Mouse (Mus musculus): ENCODE results near the gene Cyp4v3. TPM values are rescaled to one million over a fixed set of nuclear protein-coding genes. Genes with fewer than 3 reads are reported as not detected.

Cyp4v3 gene
- 0.49 and 0.72 TPM in 2 replicates for polyA plus RNA-seq (2015; fragmentation: Nextera tagmentation; extraction: Ambion mirVana)

GRCm38 (mm10) chr8:45332685-45333409, at the start of gene Cyp4v3:
Cyp4v3 (minus strand) TSS chr8:45333216.
- H3K27me3 ChIP-seq, result peaks cover 6% of the 10 kb centered on the region; the same call in 1 of the 2 replicates
- H3K4me3 ChIP-seq, result peak within 1 kb of the TSS; percentile 52
- H3K36me3 ChIP-seq (ENCODE audit: poor library complexity, severe bottlenecking), result no peaks in the 10 kb centered on the region
- peak within 1 kb of the TSS; percentile 68 for H3K9ac ChIP-seq
- H3K27ac ChIP-seq, result no peak within 1 kb of the TSS
- peak within 1 kb of the TSS; percentile 88 for H3K4me2 ChIP-seq
- ATAC-seq, result peak; percentile 86
- H3K4me1 ChIP-seq, result peaks cover 6% of the 10 kb centered on the region
- no peaks in the 10 kb centered on the region for H3K9me3 ChIP-seq (replicated peaks)
- WGBS, result under 1% methylated on average over 44 of the region's 44 CpGs

GRCm38 (mm10) chr8:45381963-45382347, 48.9 kb upstream of the Cyp4v3 start, which contains the start of gene Fam149a:
Fam149a (minus strand) TSS chr8:45382291.
- ATAC-seq, result peak; percentile 64
- Histone ChIP-seq H3K4me2 (peak within 1 kb of the TSS; percentile 91), H3K27me3 (0 out of 2 replicates have a peak, but pooled peaks cover 6% of the 10 kb centered on the region), H3K9me3 (replicated peaks) (no peaks in the 10 kb centered on the region), H3K36me3 (ENCODE audit: poor library complexity, severe bottlenecking) (no peaks in the 10 kb centered on the region), H3K4me1 (peaks cover 19% of the 10 kb centered on the region), H3K4me3 (peak within 1 kb of the TSS; percentile 45), H3K9ac (peak within 1 kb of the TSS; percentile 62), H3K27ac (no peak within 1 kb of the TSS)
- 1% methylated on average over 6 of the region's 6 CpGs for WGBS

GRCm38 (mm10) chr8:45381075-45381962, 48.3 kb upstream of the Cyp4v3 start:
- Histone ChIP-seq H3K4me1 (peaks cover 19% of the 10 kb centered on the region), H3K27ac (no peak overlapping the region), H3K4me2 (peak overlapping the region; percentile 91), H3K9ac (peak overlapping the region; percentile 62), H3K36me3 (ENCODE audit: poor library complexity, severe bottlenecking) (no peaks in the 10 kb centered on the region), H3K27me3 (0 out of 2 replicates have a peak, but pooled peaks cover 6% of the 10 kb centered on the region), H3K9me3 (replicated peaks) (no peaks in the 10 kb centered on the region), H3K4me3 (peak overlapping the region; percentile 45)
- ATAC-seq, result peak; percentile 68
- WGBS, result 2% methylated on average over 38 of the region's 38 CpGs

GRCm38 (mm10) chr8:45380598-45380997, 47.6 kb upstream of the Cyp4v3 start:
- ATAC-seq, result no peak
- Histone ChIP-seq H3K4me3 (no peak overlapping the region; the same call in 1 of the 2 replicates), H3K4me2 (peak overlapping the region; percentile 91), H3K9ac (no peak overlapping the region), H3K9me3 (replicated peaks) (no peaks in the 10 kb centered on the region), H3K27me3 (0 out of 2 replicates have a peak, but pooled peaks cover 6% of the 10 kb centered on the region), H3K36me3 (ENCODE audit: poor library complexity, severe bottlenecking) (no peaks in the 10 kb centered on the region), H3K27ac (no peak overlapping the region), H3K4me1 (peaks cover 19% of the 10 kb centered on the region)
- 11% methylated on average over 4 of the region's 4 CpGs for WGBS

- Histone ChIP-seq H3K27me3 (no peaks in the 10 kb centered on the region), H3K4me1 (no peaks in the 10 kb centered on the region), H3K4me2 (no peak overlapping the region), H3K9me3 (replicated peaks) (no peaks in the 10 kb centered on the region), H3K4me3 (no peak overlapping the region), H3K36me3 (ENCODE audit: poor library complexity, severe bottlenecking) (no peaks in the 10 kb centered on the region), H3K27ac (no peak overlapping the region), H3K9ac (no peak overlapping the region)
- ATAC-seq, result no peak
- WGBS, result 72% methylated on average over 3 of the region's 3 CpGs
These were observed 41.1 kb upstream of the Cyp4v3 start for GRCm38 (mm10) chr8:45374071-45374470.

GRCm38 (mm10) chr8:45367154-45367553, 34.1 kb upstream of the Cyp4v3 start:
- ATAC-seq, result no peak

GRCm38 (mm10) chr8:45363220-45363619, 30.2 kb upstream of the Cyp4v3 start:
- 89% methylated on average over 1 of the region's 1 CpGs for whole genome bisulfite sequencing
- ATAC-seq, result no peak
- H3K27me3 ChIP-seq, result no peaks in the 10 kb centered on the region
- no peak overlapping the region for H3K4me3 ChIP-seq
- no peak overlapping the region for H3K4me2 ChIP-seq
- 0 out of 2 replicates have a peak, but pooled peaks cover under 1% of the 10 kb centered on the region for H3K4me1 ChIP-seq
- H3K9me3 ChIP-seq (replicated peaks), result no peaks in the 10 kb centered on the region
- H3K9ac ChIP-seq, result no peak overlapping the region
- no peaks in the 10 kb centered on the region for H3K36me3 ChIP-seq (ENCODE audit: poor library complexity, severe bottlenecking)
- no peak overlapping the region for H3K27ac ChIP-seq

More at GRCm38 (mm10) chr8:45367154-45367553, 34.1 kb upstream of the Cyp4v3 start:
- Histone ChIP-seq H3K27me3 (no peaks in the 10 kb centered on the region), H3K9ac (no peak overlapping the region), H3K4me2 (no peak overlapping the region), H3K36me3 (ENCODE audit: poor library complexity, severe bottlenecking) (no peaks in the 10 kb centered on the region), H3K27ac (no peak overlapping the region), H3K4me3 (no peak overlapping the region), H3K4me1 (no peaks in the 10 kb centered on the region), H3K9me3 (replicated peaks) (no peaks in the 10 kb centered on the region)
- WGBS, result 96% methylated on average over 1 of the region's 1 CpGs

GRCm38 (mm10) chr8:45362323-45362722, 29.3 kb upstream of the Cyp4v3 start:
- Histone ChIP-seq H3K9me3 (replicated peaks) (no peaks in the 10 kb centered on the region), H3K36me3 (ENCODE audit: poor library complexity, severe bottlenecking) (no peaks in the 10 kb centered on the region), H3K4me3 (no peak overlapping the region), H3K4me1 (peaks cover 5% of the 10 kb centered on the region; the same call in 1 of the 2 replicates), H3K27ac (no peak overlapping the region), H3K9ac (no peak overlapping the region), H3K27me3 (no peaks in the 10 kb centered on the region), H3K4me2 (no peak overlapping the region)
- no peak for ATAC-seq
- 63% methylated on average over 6 of the region's 6 CpGs for WGBS

- no peaks in the 10 kb centered on the region for H3K9me3 ChIP-seq (replicated peaks)
- H3K4me2 ChIP-seq, result peak overlapping the region; percentile 82
- H3K27me3 ChIP-seq, result no peaks in the 10 kb centered on the region
- H3K27ac ChIP-seq, result no peak overlapping the region
- ATAC-seq, result no peak
- no peaks in the 10 kb centered on the region for H3K36me3 ChIP-seq (ENCODE audit: poor library complexity, severe bottlenecking)
- no peak overlapping the region for H3K4me3 ChIP-seq
- WGBS, result 85% methylated on average over 6 of the region's 6 CpGs
- peaks cover 5% of the 10 kb centered on the region; the same call in 1 of the 2 replicates for H3K4me1 ChIP-seq
- H3K9ac ChIP-seq, result peak overlapping the region; percentile 85
These were observed 26.1 kb upstream of the Cyp4v3 start for GRCm38 (mm10) chr8:45359091-45359605.

- Histone ChIP-seq H3K27ac (no peak overlapping the region), H3K9ac (peak overlapping the region; percentile 85), H3K4me3 (peak overlapping the region; percentile 65), H3K36me3 (ENCODE audit: poor library complexity, severe bottlenecking) (no peaks in the 10 kb centered on the region), H3K4me2 (peak overlapping the region; percentile 82), H3K4me1 (peaks cover 5% of the 10 kb centered on the region; the same call in 1 of the 2 replicates), H3K27me3 (no peaks in the 10 kb centered on the region), H3K9me3 (replicated peaks) (no peaks in the 10 kb centered on the region)
- 3% methylated on average over 48 of the region's 49 CpGs for WGBS
- ATAC-seq, result peak; percentile 85
These were observed 25.3 kb upstream of the Cyp4v3 start for GRCm38 (mm10) chr8:45358132-45358918.

- Histone ChIP-seq H3K9ac (no peak overlapping the region), H3K4me1 (peaks cover 5% of the 10 kb centered on the region; the same call in 1 of the 2 replicates), H3K9me3 (replicated peaks) (no peaks in the 10 kb centered on the region), H3K27ac (no peak overlapping the region), H3K36me3 (ENCODE audit: poor library complexity, severe bottlenecking) (no peaks in the 10 kb centered on the region), H3K4me2 (no peak overlapping the region), H3K27me3 (no peaks in the 10 kb centered on the region), H3K4me3 (no peak overlapping the region)
- 77% methylated on average over 6 of the region's 6 CpGs for WGBS
- ATAC-seq, result no peak
These were observed 22.8 kb upstream of the Cyp4v3 start for GRCm38 (mm10) chr8:45355809-45356208.
